20 mouse cellular contexts compared by ENCODE assay signal in the genomic region with DNA sequence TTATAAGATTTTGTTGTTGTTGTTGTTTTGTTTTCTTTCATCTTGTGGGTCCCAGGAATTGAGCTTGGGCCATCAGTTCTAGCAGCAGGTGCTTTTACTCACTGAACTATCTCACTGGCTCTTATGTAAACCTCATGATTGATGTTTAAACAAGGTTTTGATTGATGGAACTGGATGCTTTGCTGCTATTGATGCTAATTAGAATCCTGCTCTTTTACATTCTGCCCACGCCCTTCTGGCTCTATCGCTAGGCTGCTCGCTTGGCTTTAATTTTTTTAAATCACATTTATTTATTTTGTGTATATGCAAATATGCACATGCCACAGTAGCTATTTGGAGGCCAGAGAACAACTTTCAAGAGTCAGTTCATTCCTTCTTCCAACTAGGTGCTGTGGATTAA. TPM values are rescaled to one million over a fixed set of nuclear protein-coding genes. Genes with fewer than 3 reads are reported as not detected.
DNase-seq lines count a peak whose midpoint lies in the region; ATAC-seq lines count a peak whose summit lies in the region.
"Had no signal": no experiment of that assay in that cellular context is flagged by ENCODE, and none has a peak within 500 bp of the region (broad histone marks: within the 10 kb centered on the region; RNA-seq: fewer than 3 reads in every experiment).

No protein-coding gene starts in this region.

- intact Hi-C loops in left cerebral cortex, postnatal 14 days (cut with DNase I), result no loop called here

- 0 out of 2 replicates have a peak, but pooled peaks have one; percentile 27 for ATAC-seq in frontal cortex, adult (ENCODE audit: low TSS enrichment)
- ATAC-seq: forebrain, embryonic 13.5 days; hindbrain, embryonic 16.5 days had no signal

- DNase-seq in frontal cortex, postnatal 14 days (ENCODE audit: low spot score in 2 of 2), result no peak
- peak; percentile 36 to 65 for DNase-seq in left cerebral cortex, postnatal 14 days (ENCODE audit: low spot score in 2 of 2)
- DNase-seq in left cerebral cortex, adult 18-20 months (ENCODE audit: low spot score in 2 of 2), result no peak
- peak; percentile 65 for DNase-seq in brain, adult 2 months (ENCODE audit: low read depth, low spot score)
- peak; percentile 59 for DNase-seq in layer of hippocampus, adult 9-10 months (ENCODE audit: low spot score)
- DNase-seq in gastrocnemius, postnatal 10 days, result no peak
- no peak for DNase-seq in natural killer cell, adult 2 months (ENCODE audit: low spot score in 2 of 2)
- DNase-seq: adrenal gland, postnatal 14 days; cerebellum, adult 18-20 months; cerebellum, adult 9-11 months; cerebellum, postnatal 36 days; gastrocnemius, postnatal 25 days; heart, postnatal 10 days; heart, postnatal 4 days had no signal

RNA-seq across cellular contexts. Expression of a gene that starts 6.6 kb away (rescaled TPM):
- 10 to 100 TPM; 36.7 to 42.4 TPM for total RNA-seq in left cerebral cortex, postnatal 14 days (2021)
- total RNA-seq in left cerebral cortex, adult 18-20 months (2021), result 10 to 100 TPM; 48.1 to 52.5 TPM
- total RNA-seq in gastrocnemius, postnatal 10 days (2021), result 1 to 10 TPM; 5.3 to 8.2 TPM

RNA-seq across cellular contexts. Expression of a gene that starts 20.2 kb away (rescaled TPM):
- total RNA-seq in left cerebral cortex, postnatal 14 days (2021), result 10 to 100 TPM; 12.6 to 17.3 TPM
- total RNA-seq in left cerebral cortex, adult 18-20 months (2021), result 10 to 100 TPM; 16.9 to 20.9 TPM
- total RNA-seq in gastrocnemius, postnatal 10 days (2021), result 1 to 10 TPM; 1.3 to 3.4 TPM
- total RNA-seq: granulocyte monocyte progenitor cell, adult 5-6 weeks; MEL had no signal

RNA-seq across cellular contexts. Expression of a gene that starts 39.8 kb away (rescaled TPM):
- total RNA-seq in left cerebral cortex, postnatal 14 days (2021), result 100 to 1,000 TPM; 106 to 114 TPM
- total RNA-seq in left cerebral cortex, adult 18-20 months (2021), result 10 to 100 TPM; 73.5 to 79.2 TPM
- total RNA-seq in gastrocnemius, postnatal 10 days (2021), result under 1 TPM; 0.09 to 0.16 TPM
- total RNA-seq: gastrocnemius, adult 18-20 months; gastrocnemius, postnatal 25 days; granulocyte monocyte progenitor cell, adult 5-6 weeks; heart, postnatal 10 days; MEL had no signal

RNA-seq across cellular contexts. Expression of a gene that starts 56.5 kb away (rescaled TPM):
- total RNA-seq in left cerebral cortex, postnatal 14 days (2021), result 10 to 100 TPM; 62.0 to 67.4 TPM
- 10 to 100 TPM; 50.5 to 51.9 TPM for total RNA-seq in left cerebral cortex, adult 18-20 months (2021)
- 10 to 100 TPM; 29.7 to 36.4 TPM for total RNA-seq in gastrocnemius, postnatal 10 days (2021)

Comparison
In these comparisons a context has a peak if more than half of its experiments do, and no peak if none do; other contexts are left out.
1. DNase-seq: peak in left cerebral cortex, postnatal 14 days (2 of 2), brain, adult 2 months (single experiment) and layer of hippocampus, adult 9-10 months (single experiment); none in frontal cortex, postnatal 14 days (0 of 2), left cerebral cortex, adult 18-20 months (0 of 2), gastrocnemius, postnatal 10 days (single experiment) and natural killer cell, adult 2 months (0 of 2).
2. RNA of a gene that starts 6.6 kb away (total RNA-seq): 48.1 to 52.5 TPM in left cerebral cortex, adult 18-20 months and 36.7 to 42.4 TPM in left cerebral cortex, postnatal 14 days; 5.3 to 8.2 TPM in gastrocnemius, postnatal 10 days; every median in the first group is over 4 times any median in the second.
3. RNA of a gene that starts 39.8 kb away (total RNA-seq): 106 to 114 TPM in left cerebral cortex, postnatal 14 days and 73.5 to 79.2 TPM in left cerebral cortex, adult 18-20 months; 0.09 to 0.16 TPM in gastrocnemius, postnatal 10 days; every median in the first group is over 10 times any median in the second.